Mouse (Mus musculus): ENCODE data around the gene Uchl5. TPM values are rescaled to one million over a fixed set of nuclear protein-coding genes. Genes with fewer than 3 reads are reported as not detected.

Uchl5 gene
- polyA plus RNA-seq, 1 experiment from 2014 or later: 78.7 TPM

- Histone ChIP-seq H3K36me3 (no peaks in the 10 kb centered on the region), H3K9ac (no peak overlapping the region), H3K27ac (replicated peaks) (no peak overlapping the region), H3K9me3 (replicated peaks) (no peaks in the 10 kb centered on the region), H3K4me3 (replicated peaks) (no peak overlapping the region), H3K4me1 (no peaks in the 10 kb centered on the region), H3K27me3 (no peaks in the 10 kb centered on the region), H3K4me2 (replicated peaks) (no peak overlapping the region)
- no peak for ATAC-seq (ENCODE audit: insufficient number of reproducible peaks, low FRiP score, low TSS enrichment, low read depth)
- WGBS: 71% methylated on average over 5 of the region's 5 CpGs
Measured at GRCm38 (mm10) chr1:143855706-143856105, 78.6 kb downstream of the Uchl5 start.

Other genes starting within 250 kb of the Uchl5 start
- 0.89 and 1.1 TPM in 2 replicates for gene B3galt2, start 136.6 kb upstream of the Uchl5 start, polyA plus RNA-seq (2015; fragmentation: Nextera tagmentation; extraction: Ambion mirVana)
- 27.3 and 28.7 TPM in 2 replicates for gene Cdc73, start 74.4 kb upstream of the Uchl5 start, polyA plus RNA-seq (2015; fragmentation: Nextera tagmentation; extraction: Ambion mirVana)
- gene Glrx2, start 60.9 kb upstream of the Uchl5 start, polyA plus RNA-seq (2015; fragmentation: Nextera tagmentation; extraction: Ambion mirVana): 99.7 and 100.0 TPM in 2 replicates
- 18.9 TPM in 2 replicates for gene Trove2, start 204 bp upstream of the Uchl5 start, polyA plus RNA-seq (2015; fragmentation: Nextera tagmentation; extraction: Ambion mirVana)
- 78.8 and 79.9 TPM in 2 replicates for gene Rgs2, start 226.9 kb downstream of the Uchl5 start, polyA plus RNA-seq (2015; fragmentation: Nextera tagmentation; extraction: Ambion mirVana)

All from embryonic facial prominence, embryonic 15.5 days (tissue).